Mouse (Mus musculus): ENCODE data around the gene Tdg.

Tdg gene

GRCm38 (mm10) chr10:82663289-82663688 lies 33.7 kb downstream of the Tdg start:
- no peak for DNase-seq (ENCODE audit: low spot score)

DNA sequence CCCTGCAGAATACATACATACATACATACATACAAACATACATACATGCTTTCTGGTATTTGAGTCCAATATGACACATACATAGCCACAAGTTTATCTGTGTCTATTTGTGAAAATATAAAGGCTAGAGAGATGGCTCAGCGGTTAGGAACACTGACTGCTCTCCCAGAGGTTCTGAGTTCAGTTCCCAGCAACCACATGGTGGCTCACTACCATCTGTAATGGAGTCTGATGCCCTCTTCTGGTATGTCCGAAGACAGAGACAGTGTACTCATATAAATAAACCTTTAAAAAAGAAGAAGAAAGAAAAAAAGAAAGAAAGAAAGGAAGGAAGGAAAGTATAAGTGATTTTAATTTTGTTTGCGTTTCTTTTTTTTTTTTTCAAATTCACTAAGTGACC lies 36.3 kb downstream of the Tdg start:
- no peak for DNase-seq (ENCODE audit: low spot score)

DNA sequence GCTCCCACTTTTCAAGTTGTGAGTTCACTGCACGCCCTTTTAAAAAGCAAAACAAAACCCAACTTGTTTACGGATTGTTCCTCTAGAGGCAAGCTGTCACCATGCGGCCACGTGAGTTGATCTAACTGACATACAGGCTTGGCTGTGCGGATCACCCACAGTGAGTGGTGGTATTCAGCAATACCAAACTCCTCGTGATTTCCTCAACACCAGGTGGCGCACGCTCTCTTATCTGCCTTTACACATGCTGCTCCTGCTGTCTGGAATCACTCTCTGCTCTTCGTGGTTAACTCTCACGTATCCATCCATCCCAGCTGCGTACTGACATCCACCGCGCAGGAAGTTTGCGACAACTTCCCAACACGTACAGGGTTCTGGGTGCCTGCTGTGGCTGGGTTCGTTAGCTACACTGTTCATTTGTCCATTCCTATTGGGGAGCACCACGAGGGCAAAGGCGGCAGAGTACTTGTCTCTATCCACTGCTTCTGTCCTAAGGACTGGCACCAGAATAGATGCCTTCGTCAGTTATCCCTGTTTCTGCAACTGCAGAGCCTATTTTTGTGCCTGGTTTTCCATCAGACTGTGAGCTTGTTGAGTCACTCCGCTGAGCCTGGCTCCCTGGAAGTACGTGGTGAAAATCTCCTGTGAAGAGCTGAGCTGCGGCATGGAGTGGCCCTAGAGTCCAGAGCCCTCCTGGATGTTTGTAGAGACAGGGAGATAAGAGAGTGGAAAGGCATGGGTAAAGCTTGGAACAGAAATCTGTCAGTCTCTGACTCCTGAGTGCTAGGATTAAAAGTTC lies 37.0 kb downstream of the Tdg start:
- DNase-seq (ENCODE audit: low spot score), result peak; percentile 43

GRCm38 (mm10) chr10:82670205-82670604 lies 40.6 kb downstream of the Tdg start:
- no peak for DNase-seq (ENCODE audit: low spot score)

DNA sequence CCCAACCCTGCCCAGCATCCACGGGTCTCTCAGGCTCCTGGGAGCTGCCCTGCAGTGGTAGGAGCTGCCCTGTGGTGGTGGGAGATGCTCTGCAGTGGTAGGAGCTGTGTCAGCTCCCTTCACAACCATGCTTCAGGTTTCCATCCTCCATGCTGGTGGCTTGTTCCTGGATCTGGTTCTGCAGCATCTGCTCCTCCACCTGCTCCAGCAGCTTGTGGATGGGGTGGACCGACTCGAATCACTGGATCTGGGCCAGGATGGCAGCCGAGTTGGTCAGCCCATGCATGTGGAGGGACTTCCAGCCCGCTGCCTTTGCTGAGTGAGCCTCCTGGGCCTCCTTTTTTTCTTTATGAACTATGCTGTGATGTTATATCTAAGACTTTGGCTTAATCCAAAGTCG lies 47.3 kb downstream of the Tdg start:
- DNase-seq (ENCODE audit: low spot score), result no peak

DNA sequence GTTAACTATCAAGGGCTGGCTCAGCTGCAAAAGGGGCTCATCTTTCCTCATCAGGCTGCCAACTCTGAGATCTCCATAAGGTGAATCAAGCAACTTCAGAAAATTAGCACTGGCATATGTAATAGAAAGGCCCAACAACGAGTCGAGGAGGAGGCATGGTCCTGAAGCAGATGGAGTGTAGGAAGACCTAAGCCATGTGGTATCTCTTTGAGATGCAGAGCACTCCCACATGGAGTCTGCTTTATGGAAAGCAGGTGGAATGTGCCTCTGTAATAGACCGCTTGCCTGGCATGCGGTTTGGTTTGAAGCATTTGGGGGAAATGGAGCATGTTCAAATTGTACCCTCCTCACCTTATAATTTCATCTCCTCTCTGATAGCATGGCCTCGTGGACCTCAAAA lies 51.1 kb downstream of the Tdg start:
- no peak for DNase-seq (ENCODE audit: low spot score)

DNA sequence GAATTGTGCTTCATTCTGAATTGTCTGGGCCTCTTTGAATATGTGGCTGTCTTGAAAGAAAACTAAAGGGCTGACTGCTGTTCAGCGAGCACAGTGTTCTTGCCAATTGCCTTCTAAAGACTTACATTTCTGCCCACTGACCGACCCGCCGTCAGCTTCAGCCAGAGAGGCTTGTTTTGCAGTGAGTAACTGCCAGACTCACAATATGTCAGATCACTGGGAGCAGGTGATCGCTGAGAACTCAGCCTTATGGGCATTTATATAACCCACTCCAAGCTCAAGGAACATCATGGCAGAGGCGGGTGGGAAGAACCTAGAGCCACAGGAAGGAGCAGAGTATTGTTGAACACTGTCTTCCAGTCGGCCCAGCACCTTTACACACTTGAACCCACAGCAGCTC lies 52.0 kb downstream of the Tdg start:
- no peak for DNase-seq (ENCODE audit: low spot score)

DNA sequence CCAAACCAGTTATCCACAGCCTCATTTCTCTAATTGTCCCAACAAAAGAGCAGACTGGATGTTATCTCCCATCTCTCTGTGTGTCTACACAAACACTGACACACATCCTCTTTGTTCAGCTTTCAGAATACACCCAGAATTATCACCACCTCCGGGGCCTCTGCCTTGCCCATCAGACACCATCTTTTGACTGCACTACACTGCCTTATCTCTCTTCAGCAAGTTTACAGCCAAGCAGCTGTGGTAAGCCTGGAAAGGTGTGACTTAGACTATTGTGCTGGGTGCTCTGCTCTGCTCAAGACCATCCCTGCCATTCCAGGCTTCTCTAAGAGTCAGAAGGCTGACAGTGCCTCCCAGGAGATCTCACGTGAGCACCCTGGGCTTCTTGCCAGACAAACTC lies 55.8 kb downstream of the Tdg start:
- no peak for DNase-seq (ENCODE audit: low spot score)

GRCm38 (mm10) chr10:82689681-82690211 lies 60.1 kb downstream of the Tdg start:
- DNase-seq (ENCODE audit: low spot score), result no peak

DNA sequence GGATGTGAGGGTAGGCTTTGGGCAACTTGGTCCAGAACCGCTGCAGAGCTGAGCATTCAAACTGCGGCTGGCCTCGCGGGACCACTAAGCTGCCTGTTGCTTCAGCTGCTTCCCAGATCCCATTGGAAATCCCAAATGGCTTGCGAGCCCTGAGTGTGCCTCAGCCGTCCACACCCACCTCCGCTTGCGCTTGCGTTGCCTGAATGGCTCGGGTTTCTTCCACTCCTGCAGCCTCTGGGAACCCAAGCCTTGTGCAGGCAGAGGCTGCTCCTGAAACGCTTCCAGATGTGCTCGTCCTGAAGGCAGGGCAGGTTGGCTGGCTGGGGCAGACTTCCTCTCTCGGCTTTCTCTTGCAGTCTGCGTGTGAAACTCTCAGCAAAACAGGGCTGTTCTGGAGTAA lies 60.9 kb downstream of the Tdg start, which contains the start of gene Glt8d2:
TSS of gene Glt8d2 (minus strand) at position 157 of the 400 bp plus-strand sequence.
- no peak for DNase-seq (ENCODE audit: low spot score)

DNA sequence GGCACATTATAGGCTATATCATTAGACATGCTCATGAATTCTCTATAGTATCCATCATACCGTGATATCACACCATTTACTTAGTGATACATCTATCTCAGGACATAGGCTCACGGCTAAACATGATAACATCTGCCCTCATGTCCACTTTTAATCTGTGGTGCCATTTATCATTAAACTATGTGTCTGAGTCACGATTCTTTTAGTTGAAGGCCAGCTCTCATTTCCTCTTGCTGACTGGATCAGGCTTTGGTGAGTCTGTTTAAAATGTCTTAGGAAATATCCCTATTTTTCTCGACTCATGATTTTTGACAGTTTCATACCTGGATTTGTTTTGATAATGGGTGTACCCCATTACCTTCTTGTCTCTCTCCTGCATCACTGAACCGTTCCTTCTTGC lies 66.3 kb downstream of the Tdg start, which contains the start of gene Hcfc2:
TSS of gene Hcfc2 (plus strand) at position 205 of the 400 bp plus-strand sequence.
- DNase-seq (ENCODE audit: low spot score), result no peak

- no peak for DNase-seq (ENCODE audit: low spot score)
These were observed 66.9 kb downstream of the Tdg start for GRCm38 (mm10) chr10:82696453-82697079.

DNA sequence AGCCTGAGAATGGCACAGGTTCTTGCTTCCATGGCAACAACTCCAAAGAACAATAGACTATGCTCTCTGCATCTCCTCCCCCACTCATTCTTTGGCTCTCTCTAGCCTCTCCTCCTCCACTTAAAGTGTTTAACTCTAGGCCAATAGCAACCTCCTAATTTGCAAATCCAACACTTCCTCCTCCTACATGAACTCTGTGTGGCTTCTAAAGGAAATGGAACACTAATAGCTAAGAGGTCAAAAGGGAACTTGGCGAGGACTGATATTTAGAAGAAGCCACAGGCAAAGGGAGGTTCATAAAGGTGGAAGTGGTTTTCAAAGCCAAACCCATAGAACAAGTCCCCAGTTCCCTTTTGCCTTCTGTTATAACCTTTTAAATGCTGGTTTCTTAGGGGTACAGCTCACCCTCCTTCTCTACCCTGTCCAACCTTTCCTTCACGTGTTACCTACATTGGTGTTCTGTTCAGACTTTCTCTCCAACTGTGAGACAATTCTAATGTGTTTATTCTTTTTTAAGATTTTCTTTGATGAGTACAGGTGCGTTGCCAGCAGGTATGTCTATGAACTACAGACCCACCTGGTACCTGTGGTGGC lies 67.8 kb downstream of the Tdg start:
- no peak for DNase-seq (ENCODE audit: low spot score)

- DNase-seq (ENCODE audit: low spot score), result peak; percentile 62
These were observed 69.2 kb downstream of the Tdg start for GRCm38 (mm10) chr10:82698712-82699261.

DNA sequence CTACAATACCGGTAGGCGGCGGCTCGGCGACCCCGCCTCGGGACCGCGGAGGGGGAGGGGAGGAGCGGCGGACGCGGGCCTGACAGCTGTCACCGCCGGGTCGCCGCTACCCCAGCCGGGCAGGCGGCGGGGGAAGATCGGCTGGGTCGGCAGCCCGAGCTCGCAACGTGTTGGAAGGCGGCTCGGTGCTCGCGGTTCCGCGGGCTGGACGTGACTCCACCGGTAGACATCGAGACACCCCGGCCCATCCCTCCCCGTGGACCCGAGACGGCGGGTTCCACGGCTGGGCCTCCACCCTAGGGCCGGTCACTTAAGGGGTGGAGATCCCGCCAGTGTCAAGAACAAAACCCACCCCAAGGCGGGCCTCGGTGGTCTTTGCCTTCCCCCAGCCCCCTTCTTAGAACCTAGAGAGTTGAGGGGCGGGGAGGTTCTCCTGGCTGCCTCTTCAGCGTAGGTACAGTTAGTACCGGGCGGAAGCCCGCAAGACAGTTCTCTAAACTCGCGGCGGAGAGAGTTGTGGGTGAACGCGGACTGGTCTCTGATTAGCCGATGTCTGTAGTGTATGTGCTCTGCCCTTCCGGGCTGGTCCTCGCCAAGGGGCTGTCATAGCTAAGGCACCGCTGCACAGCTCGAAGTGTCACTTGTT lies 69.8 kb downstream of the Tdg start:
- no peak for DNase-seq (ENCODE audit: low spot score)

All from urinary bladder, postnatal 10 days (tissue).